Mouse (Mus musculus) midbrain, embryonic 16.5 days (tissue): ENCODE data around the gene Rpl21. TPM values are rescaled to one million over a fixed set of nuclear protein-coding genes. Genes with fewer than 3 reads are reported as not detected.

Source experiments
- polyA plus RNA-seq: library from polyadenylated mRNA; unstranded; fragments of >200 nt; fragmentation: Nextera tagmentation; extraction: Ambion mirVana; gene quantifications from 2 replicates; pipeline ENCODE4 v1.2.1, GENCODE M21; 2015

The Rpl21 gene
- polyA plus RNA-seq, 1 experiment from 2014 or later: 300 TPM

Other genes starting within 250 kb of the Rpl21 start
- 32.0 and 36.8 TPM in 2 replicates for gene Gpr12, start 247.7 kb upstream of the Rpl21 start, polyA plus RNA-seq
- gene Usp12, start 37.9 kb upstream of the Rpl21 start, polyA plus RNA-seq: 14.5 and 16.6 TPM in 2 replicates
- 10.2 and 10.8 TPM in 2 replicates for gene Rasl11a, start 12.2 kb downstream of the Rpl21 start, polyA plus RNA-seq
- 112 and 116 TPM in 2 replicates for gene Gtf3a, start 115.8 kb downstream of the Rpl21 start, polyA plus RNA-seq
- gene Mtif3, start 130.9 kb downstream of the Rpl21 start, polyA plus RNA-seq: 28.4 and 31.2 TPM in 2 replicates
- gene Lnx2, start 243.7 kb downstream of the Rpl21 start, polyA plus RNA-seq: 4.5 and 5.0 TPM in 2 replicates
- 87.6 and 89.7 TPM in 2 replicates for gene Polr1d, start 244.2 kb downstream of the Rpl21 start, polyA plus RNA-seq